Mouse (Mus musculus): ENCODE data around the gene Hist4h4. TPM values are rescaled to one million over a fixed set of nuclear protein-coding genes. Genes with fewer than 3 reads are reported as not detected.
A peak's percentile ranks its signal among the peaks of the same experiment; 100 is the strongest.

The Hist4h4 gene
- total and polyA plus RNA-seq, 2 experiments, result 0.21 to 9.9 TPM

DNA sequence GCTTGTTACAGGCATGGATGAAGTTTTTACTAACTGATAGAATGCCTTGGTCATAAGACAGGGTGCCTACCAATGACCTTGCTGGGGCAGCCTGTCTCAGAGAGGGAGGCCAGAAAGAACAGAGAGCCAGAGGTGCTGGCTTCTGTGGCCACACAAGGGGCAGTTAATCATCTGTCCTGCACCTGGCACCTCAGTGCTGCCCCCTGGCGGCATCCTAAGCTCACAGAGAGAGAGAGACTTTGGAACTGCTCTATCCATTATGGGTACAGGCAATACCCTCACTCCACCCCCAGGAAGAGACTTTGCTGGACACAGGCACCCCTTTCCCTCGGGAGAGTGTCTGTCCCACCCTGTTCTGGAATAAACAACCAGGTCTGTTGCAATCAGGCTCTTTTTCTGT, 43.6 kb upstream of the Hist4h4 start:
- no peak overlapping the region for H3K27ac ChIP-seq (replicated peaks; ENCODE audit: insufficient read depth, low read depth, low read length)
- H3K27me3 ChIP-seq (ENCODE audit: control insufficient read depth, insufficient read depth, low read length), result no peaks in the 10 kb centered on the region
- WGBS, result 4% methylated on average over 2 of the region's 2 CpGs
- no peaks in the 10 kb centered on the region for H3K79me2 ChIP-seq (ENCODE audit: control insufficient read depth, insufficient read depth, low read length)
- H3K36me3 ChIP-seq (ENCODE audit: control insufficient read depth, insufficient read depth, low read length), result no peaks in the 10 kb centered on the region
- DNase-seq (ENCODE audit: extremely low read depth, low read depth, low spot score), result peak; percentile 16
- no peaks in the 10 kb centered on the region for H3K4me1 ChIP-seq (ENCODE audit: control insufficient read depth, insufficient read depth, low read length)
- H3K4me3 ChIP-seq (ENCODE audit: insufficient read depth, low read depth, low read length), result no peak overlapping the region
- TF ChIP-seq POLR2A (IDR thresholded peaks at IDR 0.05; ENCODE audit: extremely low read depth, insufficient read depth, low read length), result no peak
- TF ChIP-seq CTCF (IDR thresholded peaks at IDR 0.05; ENCODE audit: low read depth, low read length), result peak; percentile 79
- H3K9ac ChIP-seq (ENCODE audit: low read depth, low read length), result no peak overlapping the region

DNA sequence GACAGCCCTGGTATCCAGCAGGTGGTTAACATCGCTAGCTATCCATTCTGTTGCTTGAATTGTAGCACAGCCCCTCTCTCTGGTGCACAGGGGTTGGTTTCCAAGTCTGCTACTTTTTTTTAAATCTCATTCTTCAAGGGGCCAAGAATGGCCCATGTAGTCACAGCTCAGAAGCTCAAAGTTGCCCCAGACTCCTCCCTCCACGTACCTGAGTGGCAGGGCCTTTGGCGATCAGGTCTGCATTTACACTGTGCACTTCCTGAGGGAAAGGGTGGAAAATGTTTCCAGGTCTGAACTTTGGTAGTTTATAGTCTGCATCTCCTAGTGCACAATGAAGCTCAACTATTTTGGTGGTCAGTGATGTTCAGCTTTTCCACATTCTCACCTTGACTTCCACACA, 43.1 kb upstream of the Hist4h4 start:
- TF ChIP-seq CTCF (IDR thresholded peaks at IDR 0.05; ENCODE audit: low read depth, low read length), result no peak
- no peak for TF ChIP-seq POLR2A (IDR thresholded peaks at IDR 0.05; ENCODE audit: extremely low read depth, insufficient read depth, low read length)
- H3K4me1 ChIP-seq (ENCODE audit: control insufficient read depth, insufficient read depth, low read length), result no peaks in the 10 kb centered on the region
- H3K27me3 ChIP-seq (ENCODE audit: control insufficient read depth, insufficient read depth, low read length), result no peaks in the 10 kb centered on the region
- no peak overlapping the region for H3K9ac ChIP-seq (ENCODE audit: low read depth, low read length)
- H3K36me3 ChIP-seq (ENCODE audit: control insufficient read depth, insufficient read depth, low read length), result no peaks in the 10 kb centered on the region
- no peak overlapping the region for H3K27ac ChIP-seq (replicated peaks; ENCODE audit: insufficient read depth, low read depth, low read length)
- H3K4me3 ChIP-seq (ENCODE audit: insufficient read depth, low read depth, low read length), result no peak overlapping the region
- WGBS, result 99% methylated on average over 3 of the region's 3 CpGs
- DNase-seq (ENCODE audit: extremely low read depth, low read depth, low spot score), result no peak
- no peaks in the 10 kb centered on the region for H3K79me2 ChIP-seq (ENCODE audit: control insufficient read depth, insufficient read depth, low read length)

DNA sequence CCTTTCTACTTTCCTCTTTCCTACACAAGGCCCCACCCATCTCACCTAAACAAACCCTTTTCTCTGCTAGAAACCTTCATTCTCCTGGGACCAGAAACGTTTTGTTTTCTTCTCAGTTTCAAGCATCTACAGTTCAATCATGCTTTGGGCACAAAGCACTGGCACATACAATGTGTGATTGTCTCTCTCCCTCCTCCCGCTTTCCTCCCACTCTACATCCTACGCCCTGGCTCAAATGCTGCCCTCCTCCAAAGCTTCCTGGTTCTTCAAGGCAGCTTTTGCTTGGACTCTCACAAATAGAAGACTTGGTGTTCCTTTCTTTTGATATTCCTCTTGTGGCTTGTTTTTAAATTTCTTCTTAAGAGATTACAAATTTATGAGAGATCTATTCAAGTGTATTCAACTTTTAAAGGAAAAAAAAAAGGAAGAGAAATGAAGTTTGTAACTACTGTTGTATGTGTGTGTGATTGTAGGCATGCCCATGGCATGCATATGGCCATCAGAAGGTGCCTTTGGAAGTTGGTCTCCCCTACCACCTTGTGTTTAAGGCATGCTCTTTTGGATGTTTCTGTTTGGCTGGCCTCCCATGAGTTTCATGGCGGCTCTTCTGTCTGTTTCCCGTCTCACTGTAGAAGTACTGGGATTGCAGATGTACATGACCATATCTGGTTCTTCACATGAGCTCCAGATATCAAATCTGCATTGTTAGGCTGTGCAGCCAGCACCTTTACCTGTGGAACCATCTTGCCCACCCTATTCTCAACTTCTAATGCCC, 41.7 kb upstream of the Hist4h4 start:
- H3K27ac ChIP-seq (replicated peaks; ENCODE audit: insufficient read depth, low read depth, low read length), result no peak overlapping the region
- no peaks in the 10 kb centered on the region for H3K4me1 ChIP-seq (ENCODE audit: control insufficient read depth, insufficient read depth, low read length)
- no peak overlapping the region for H3K9ac ChIP-seq (ENCODE audit: low read depth, low read length)
- H3K27me3 ChIP-seq (ENCODE audit: control insufficient read depth, insufficient read depth, low read length), result no peaks in the 10 kb centered on the region
- WGBS, result 73% methylated on average over 5 of the region's 5 CpGs
- no peak overlapping the region for H3K4me3 ChIP-seq (ENCODE audit: insufficient read depth, low read depth, low read length)
- TF ChIP-seq POLR2A (IDR thresholded peaks at IDR 0.05; ENCODE audit: extremely low read depth, insufficient read depth, low read length) (no peak), CTCF (IDR thresholded peaks at IDR 0.05; ENCODE audit: low read depth, low read length) (no peak)
- no peaks in the 10 kb centered on the region for H3K79me2 ChIP-seq (ENCODE audit: control insufficient read depth, insufficient read depth, low read length)
- no peak for DNase-seq (ENCODE audit: extremely low read depth, low read depth, low spot score)
- H3K36me3 ChIP-seq (ENCODE audit: control insufficient read depth, insufficient read depth, low read length), result no peaks in the 10 kb centered on the region

DNA sequence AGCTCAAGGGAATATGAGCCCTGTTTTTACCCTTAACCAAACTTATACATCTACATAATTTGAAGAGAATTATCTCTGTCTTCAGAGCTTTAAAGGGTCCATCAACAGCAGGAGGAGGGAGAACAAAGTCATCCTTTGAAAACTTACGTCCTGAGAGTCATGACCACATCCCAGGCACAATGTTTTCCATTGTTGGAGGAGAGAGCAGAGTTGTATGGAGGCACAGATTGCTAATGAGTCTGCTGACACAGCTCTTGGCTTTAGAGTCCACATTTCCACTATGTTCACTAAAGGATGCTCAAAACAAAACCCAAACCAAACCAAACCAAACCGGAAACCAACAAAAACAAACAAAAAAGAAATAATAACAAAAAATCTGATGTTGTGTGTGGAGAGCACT, 40.7 kb upstream of the Hist4h4 start:
- no peak for DNase-seq (ENCODE audit: extremely low read depth, low read depth, low spot score)
- Histone ChIP-seq H3K9ac (ENCODE audit: low read depth, low read length) (no peak overlapping the region), H3K4me1 (ENCODE audit: control insufficient read depth, insufficient read depth, low read length) (no peaks in the 10 kb centered on the region), H3K36me3 (ENCODE audit: control insufficient read depth, insufficient read depth, low read length) (no peaks in the 10 kb centered on the region), H3K27me3 (ENCODE audit: control insufficient read depth, insufficient read depth, low read length) (no peaks in the 10 kb centered on the region), H3K4me3 (ENCODE audit: insufficient read depth, low read depth, low read length) (no peak overlapping the region), H3K79me2 (ENCODE audit: control insufficient read depth, insufficient read depth, low read length) (no peaks in the 10 kb centered on the region), H3K27ac (replicated peaks; ENCODE audit: insufficient read depth, low read depth, low read length) (no peak overlapping the region)
- 80% methylated on average over 2 of the region's 2 CpGs for WGBS
- TF ChIP-seq CTCF (IDR thresholded peaks at IDR 0.05; ENCODE audit: low read depth, low read length) (no peak), POLR2A (IDR thresholded peaks at IDR 0.05; ENCODE audit: extremely low read depth, insufficient read depth, low read length) (no peak)

DNA sequence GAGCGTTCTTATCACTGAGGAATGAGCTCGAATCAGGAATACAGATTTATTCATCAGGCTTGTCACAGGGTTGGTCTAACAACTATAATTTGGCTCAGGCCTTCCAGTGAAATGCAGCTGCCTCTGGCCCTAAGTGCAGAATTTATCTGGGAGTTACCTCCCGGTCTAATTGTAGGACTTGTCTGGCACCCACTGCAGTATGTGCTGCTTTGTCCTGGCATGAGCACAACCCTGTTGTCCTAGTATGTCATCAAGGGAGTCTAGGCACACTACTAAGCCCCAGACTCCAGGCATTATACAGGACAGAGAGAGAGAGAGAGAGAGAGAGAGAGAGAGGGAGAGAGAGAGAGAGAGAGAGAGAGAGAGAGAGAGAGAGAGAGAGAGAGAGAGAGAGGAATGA, 33.1 kb upstream of the Hist4h4 start:
- Histone ChIP-seq H3K9ac (ENCODE audit: low read depth, low read length) (no peak overlapping the region), H3K4me1 (ENCODE audit: control insufficient read depth, insufficient read depth, low read length) (no peaks in the 10 kb centered on the region), H3K27me3 (ENCODE audit: control insufficient read depth, insufficient read depth, low read length) (no peaks in the 10 kb centered on the region), H3K4me3 (ENCODE audit: insufficient read depth, low read depth, low read length) (no peak overlapping the region), H3K27ac (replicated peaks; ENCODE audit: insufficient read depth, low read depth, low read length) (no peak overlapping the region), H3K79me2 (ENCODE audit: control insufficient read depth, insufficient read depth, low read length) (no peaks in the 10 kb centered on the region), H3K36me3 (ENCODE audit: control insufficient read depth, insufficient read depth, low read length) (no peaks in the 10 kb centered on the region)
- WGBS, result 77% methylated on average over 3 of the region's 3 CpGs
- no peak for DNase-seq (ENCODE audit: extremely low read depth, low read depth, low spot score)
- no peak for TF ChIP-seq POLR2A (IDR thresholded peaks at IDR 0.05; ENCODE audit: extremely low read depth, insufficient read depth, low read length)
- no peak for TF ChIP-seq CTCF (IDR thresholded peaks at IDR 0.05; ENCODE audit: low read depth, low read length)

DNA sequence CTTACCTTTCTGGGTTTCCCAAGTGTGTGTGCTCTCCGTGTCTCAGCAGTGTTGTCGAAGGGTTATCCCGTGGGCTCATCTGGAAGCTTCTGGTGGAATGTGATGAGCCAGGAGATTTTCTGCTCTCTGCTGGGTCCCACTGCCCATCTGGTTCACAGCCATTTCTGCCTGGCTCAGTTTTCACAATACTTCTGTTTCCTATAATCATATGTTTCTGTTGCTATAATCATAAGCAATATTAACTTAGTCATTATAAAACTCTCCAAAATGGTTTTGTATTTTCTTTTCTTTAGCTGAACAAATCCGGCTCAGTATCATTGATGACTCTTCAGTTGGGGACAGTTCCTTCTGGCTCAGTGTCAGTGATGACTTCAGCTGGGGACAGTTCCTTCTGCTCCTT, 31.1 kb upstream of the Hist4h4 start, which contains the start of gene Smco3:
Smco3 (minus strand) TSS at position 101 of the 400 bp plus-strand sequence.
- no peaks in the 10 kb centered on the region for H3K4me1 ChIP-seq (ENCODE audit: control insufficient read depth, insufficient read depth, low read length)
- DNase-seq (ENCODE audit: extremely low read depth, low read depth, low spot score), result no peak
- no peak within 1 kb of the TSS for H3K27ac ChIP-seq (replicated peaks; ENCODE audit: insufficient read depth, low read depth, low read length)
- WGBS, result 53% methylated on average over 4 of the region's 4 CpGs
- H3K36me3 ChIP-seq (ENCODE audit: control insufficient read depth, insufficient read depth, low read length), result no peaks in the 10 kb centered on the region
- H3K27me3 ChIP-seq (ENCODE audit: control insufficient read depth, insufficient read depth, low read length), result no peaks in the 10 kb centered on the region
- H3K9ac ChIP-seq (ENCODE audit: low read depth, low read length), result no peak within 1 kb of the TSS
- no peak within 1 kb of the TSS for H3K4me3 ChIP-seq (ENCODE audit: insufficient read depth, low read depth, low read length)
- TF ChIP-seq POLR2A (IDR thresholded peaks at IDR 0.05; ENCODE audit: extremely low read depth, insufficient read depth, low read length), result no peak
- no peak for TF ChIP-seq CTCF (IDR thresholded peaks at IDR 0.05; ENCODE audit: low read depth, low read length)
- no peaks in the 10 kb centered on the region for H3K79me2 ChIP-seq (ENCODE audit: control insufficient read depth, insufficient read depth, low read length)

Measured in liver, adult 2 months (tissue).